Mouse (Mus musculus) heart, postnatal 10 days (tissue): ENCODE measurements around the gene Cbr2. TPM values are rescaled to one million over a fixed set of nuclear protein-coding genes. Genes with fewer than 3 reads are reported as not detected.
"Not testable (repeated sequence)": the region's sequence is repeated elsewhere in the genome, so short reads cannot be mapped to it uniquely, and the experiment has no call there.

ENCODE experiments used
- DNase-seq, 2 experiments: peaks; one replicate each; pipeline ENCODE4 v3.0.0; 2021
- intact Hi-C: fragments of 180-260 bp; cut with DNase I; formaldehyde crosslinking; loops from one replicate; pipeline ENCODE4 v1.15.1; 2025
- total RNA-seq, 2 experiments: library from RNA; stranded (reverse); gene quantifications; 2 replicates each; pipeline ENCODE4 v1.2.3; 2021

Cbr2 gene
- 10 to 100 TPM in 1 of 2 experiments, 1 to 10 TPM in 1; 8.3 to 14.4 TPM for total RNA-seq

DNA sequence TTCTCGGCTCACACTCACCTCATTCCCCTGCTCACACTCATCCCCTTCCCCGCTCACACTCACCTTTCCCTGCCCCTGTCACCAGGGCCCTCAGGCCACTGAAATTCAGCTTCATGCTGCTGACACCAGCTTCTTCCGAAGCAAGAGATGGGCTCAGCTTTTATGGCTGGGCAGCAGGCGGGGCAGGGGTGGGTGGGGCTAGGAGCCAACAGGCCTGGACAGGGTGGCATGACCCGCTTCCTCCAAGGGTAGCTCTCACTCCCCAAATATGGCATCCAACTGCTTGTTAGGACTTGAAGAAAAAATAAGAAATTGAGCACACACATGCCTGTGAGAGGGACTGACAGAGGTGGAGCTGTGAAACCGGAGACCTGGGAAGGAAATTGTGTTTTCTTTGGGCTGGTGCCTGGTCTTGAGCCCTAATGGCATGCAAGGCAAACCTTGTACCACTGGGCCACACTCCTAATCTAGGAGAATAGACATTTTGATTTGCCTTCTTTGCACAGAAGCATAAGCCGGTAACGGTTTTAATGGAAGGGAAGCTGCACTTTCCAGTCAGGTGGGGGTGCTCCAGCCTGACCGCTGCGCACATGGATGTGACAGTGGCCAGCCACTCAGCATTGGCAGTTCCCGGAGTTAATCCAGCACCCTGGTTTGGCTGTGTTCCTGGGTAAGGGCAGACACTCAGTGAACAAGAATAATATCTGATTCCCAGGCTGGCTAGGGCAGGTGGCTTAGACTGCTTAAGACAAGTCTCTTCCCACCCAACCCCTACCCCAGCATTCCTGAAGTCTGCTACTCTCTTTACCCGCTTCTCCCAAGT lies at the start of gene Cbr2:
TSS of gene Cbr2 (minus strand) at position 257 of the 823 bp plus-strand sequence.
- DNase-seq: peak; percentile 74 to 76
- intact Hi-C loops: no loop called here

DNA sequence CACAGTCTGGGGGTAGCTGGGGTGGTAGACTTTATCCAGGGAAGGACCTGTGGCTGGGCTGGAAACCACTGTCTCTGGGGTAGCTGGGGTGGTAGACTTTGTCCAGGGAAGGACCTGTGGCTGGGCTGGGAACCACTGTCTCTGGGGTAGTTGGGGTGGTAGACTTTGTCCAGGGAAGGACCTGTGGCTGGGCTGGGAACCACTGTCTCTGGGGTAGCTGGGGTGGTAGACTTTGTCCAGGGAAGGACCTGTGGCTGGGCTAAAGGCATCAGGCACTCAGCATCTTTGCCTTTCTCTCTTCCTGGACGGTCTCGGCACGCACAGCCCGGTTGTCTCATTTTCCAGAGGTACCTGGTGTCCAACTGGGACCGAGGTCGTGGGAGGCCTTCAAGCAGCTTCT lies 49.4 kb upstream of the Cbr2 start:
- DNase-seq, intact Hi-C loops: not testable (repeated sequence)

DNA sequence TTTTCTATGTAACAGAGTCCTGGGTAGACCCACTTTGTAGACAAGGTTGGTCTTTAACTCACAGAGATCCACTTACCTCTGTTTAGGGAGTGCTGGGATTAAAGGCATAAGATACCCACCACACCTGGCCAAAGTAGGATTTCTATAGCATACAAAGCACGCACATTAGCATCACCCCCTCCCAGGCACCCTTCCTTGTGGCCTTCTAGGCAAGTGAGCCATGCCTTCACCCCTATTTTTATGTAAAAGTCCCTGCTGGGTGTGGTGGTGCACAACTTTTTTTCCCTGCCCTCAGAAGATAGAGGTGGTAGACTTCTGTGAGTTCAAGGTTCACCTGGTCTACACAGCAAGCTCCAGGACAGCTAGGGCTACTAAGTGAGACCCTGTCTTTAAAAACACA lies 48.0 kb upstream of the Cbr2 start:
- intact Hi-C loops: loop anchor here (5.0 to 10.0 kb wide), 3 partner anchors 123 to 293 kb away; no protein-coding TSS in a partner anchor
- DNase-seq: no peak

DNA sequence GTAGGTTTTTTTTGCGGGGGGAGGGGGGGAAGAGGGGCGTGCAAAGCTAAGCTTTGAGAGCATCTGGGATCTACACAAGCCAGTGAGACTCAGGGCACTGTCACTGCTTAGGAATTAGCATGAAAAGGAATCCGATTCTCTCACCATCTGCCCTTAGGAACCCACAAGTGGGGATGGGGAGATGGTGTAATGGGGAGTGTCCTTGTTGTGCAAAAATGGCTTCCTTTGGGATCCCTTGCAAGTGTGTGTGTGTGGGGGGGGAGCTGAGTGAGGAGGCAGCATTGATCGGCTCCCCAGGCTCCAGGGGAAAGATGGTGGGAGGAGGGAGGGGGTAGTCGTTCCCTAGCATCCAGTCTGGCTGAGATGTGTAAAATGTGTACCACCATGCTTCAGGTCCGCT lies 45.2 kb upstream of the Cbr2 start:
- no peak for DNase-seq
- intact Hi-C loops: loop anchor here (5.0 to 10.0 kb wide), 3 partner anchors 120 to 290 kb away; no protein-coding TSS in a partner anchor

DNA sequence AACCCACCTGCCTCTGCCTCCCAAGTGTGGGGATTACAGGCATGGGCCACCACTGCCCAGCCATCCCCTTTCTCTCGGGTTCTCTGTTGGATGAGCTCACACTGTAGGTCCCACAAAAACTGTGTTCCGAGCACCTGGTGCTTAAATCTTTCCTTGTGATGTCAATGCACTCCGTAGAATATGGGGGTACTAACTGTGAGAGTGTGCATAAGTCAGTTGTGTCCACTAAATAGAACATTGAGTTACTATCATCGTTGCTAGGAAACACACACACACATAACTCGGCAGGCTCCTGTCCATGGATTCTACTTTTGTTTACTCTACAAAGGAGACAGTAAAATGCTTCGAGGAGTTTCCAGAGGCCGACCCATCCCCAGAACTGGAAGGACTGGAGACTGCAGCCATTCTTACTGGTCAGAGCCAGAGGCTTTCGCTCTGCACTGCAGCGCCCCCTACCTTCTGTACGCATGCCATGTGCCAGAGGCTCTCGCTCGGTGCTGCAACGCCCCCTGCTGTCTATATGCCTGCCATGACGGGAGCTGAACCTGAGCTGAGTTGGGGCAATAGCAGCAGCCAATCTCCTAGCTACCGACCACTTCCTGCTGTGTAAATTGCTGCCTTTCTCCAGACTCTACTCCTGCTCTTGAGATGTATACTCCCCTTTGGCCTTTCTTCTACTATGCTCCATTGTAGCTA lies 44.0 kb upstream of the Cbr2 start:
- DNase-seq: peak; percentile 95 to 98
- intact Hi-C loops: loop anchor here (1.0 to 10.0 kb wide), 4 partner anchors 56 to 289 kb away; no protein-coding TSS in a partner anchor

DNA sequence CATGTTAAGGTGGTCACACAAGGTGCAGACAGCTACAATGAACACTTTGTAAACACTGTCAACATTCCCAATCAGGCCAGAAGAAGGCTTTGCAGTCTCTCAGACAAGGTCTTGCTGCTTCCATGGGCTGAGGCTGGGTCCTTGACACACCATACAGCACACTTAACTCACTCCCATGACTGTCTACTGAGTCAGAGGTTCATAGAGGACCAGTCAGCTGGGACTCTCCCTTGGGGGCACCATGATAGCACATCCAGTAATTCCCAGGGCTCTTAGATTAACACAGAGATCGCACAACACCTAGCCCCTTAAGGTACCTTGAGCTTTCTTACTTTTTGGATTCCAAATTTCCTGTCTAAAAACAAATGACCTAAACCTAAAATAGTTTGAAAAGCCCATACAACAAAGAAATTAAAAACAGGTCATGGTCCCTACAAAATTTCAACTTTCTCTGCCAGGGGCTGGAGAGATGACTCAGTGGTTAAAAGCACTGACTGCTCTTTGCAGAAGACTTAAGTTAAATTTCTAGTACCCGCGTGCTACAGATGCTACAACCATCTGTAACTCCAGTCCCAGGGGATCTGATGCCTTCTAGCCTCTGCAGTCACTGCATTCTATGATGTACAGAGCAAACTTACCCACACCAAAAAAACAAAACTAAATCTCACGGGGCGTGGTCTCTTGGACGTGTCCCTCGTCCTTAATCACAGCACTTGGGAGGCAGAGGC lies 41.7 kb upstream of the Cbr2 start:
- intact Hi-C loops: loop anchor here (10.0 kb wide), 1 partner anchor 259 kb away; no protein-coding TSS in a partner anchor
- DNase-seq: no peak

DNA sequence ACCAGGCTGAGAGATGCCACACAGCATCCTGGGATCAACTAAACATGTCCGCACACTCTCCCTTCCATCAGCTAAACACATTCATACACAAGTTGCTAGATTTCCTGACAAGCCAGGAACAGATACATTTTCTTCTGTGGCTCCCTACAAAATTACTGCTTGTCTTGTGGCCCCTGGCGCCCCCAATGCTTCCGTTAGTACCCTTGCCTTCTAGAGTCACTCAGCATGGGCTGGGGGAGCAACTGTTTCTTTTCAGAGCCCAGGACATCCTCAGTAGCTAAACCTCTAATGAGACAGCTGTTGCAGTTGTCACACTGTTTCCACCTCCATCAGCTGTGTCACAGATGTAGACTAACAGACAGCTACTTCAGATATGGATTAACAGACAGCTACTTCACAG lies 40.8 kb upstream of the Cbr2 start:
- DNase-seq: no peak
- intact Hi-C loops: loop anchor here (10.0 kb wide), 1 partner anchor 258 kb away; no protein-coding TSS in a partner anchor

DNA sequence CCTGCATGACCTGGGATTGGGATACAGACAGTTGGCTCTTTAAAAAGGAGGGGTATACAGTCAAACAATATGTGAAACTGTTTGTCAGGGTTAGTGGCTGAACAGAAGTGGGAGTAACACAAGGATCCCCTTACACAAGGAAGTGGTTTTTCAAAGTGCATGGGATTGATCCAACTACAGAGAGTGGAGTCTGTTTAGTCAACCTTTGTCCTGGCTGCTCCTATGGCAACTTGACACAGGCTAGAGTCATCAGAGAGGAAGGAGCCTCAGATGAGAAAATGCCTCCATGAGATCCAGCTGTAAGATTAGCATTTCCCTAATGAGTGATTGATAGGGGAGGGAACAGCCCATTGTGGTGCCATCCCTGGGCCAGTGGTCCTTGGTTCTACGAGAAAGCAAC lies 36.3 kb upstream of the Cbr2 start:
- no peak for DNase-seq
- intact Hi-C loops: no loop called here

DNA sequence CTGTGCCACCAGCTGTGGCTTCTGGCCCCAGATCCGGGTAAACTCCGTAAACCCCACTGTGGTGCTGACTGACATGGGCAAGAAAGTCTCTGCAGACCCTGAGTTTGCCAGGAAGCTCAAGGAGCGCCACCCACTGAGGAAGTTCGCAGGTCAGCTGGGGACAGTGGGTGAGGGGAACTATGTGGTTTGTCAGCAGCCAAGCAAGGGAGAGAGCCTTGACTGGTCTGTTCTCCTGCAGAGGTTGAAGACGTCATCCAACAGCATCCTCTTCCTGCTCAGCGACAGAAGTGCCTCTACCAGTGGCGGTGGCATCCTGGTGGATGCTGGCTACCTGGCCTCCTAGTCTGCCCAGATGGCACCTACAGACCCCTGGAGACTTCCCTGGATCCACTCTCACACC lies 35.1 kb upstream of the Cbr2 start:
- intact Hi-C loops, DNase-seq: not testable (repeated sequence)

DNA sequence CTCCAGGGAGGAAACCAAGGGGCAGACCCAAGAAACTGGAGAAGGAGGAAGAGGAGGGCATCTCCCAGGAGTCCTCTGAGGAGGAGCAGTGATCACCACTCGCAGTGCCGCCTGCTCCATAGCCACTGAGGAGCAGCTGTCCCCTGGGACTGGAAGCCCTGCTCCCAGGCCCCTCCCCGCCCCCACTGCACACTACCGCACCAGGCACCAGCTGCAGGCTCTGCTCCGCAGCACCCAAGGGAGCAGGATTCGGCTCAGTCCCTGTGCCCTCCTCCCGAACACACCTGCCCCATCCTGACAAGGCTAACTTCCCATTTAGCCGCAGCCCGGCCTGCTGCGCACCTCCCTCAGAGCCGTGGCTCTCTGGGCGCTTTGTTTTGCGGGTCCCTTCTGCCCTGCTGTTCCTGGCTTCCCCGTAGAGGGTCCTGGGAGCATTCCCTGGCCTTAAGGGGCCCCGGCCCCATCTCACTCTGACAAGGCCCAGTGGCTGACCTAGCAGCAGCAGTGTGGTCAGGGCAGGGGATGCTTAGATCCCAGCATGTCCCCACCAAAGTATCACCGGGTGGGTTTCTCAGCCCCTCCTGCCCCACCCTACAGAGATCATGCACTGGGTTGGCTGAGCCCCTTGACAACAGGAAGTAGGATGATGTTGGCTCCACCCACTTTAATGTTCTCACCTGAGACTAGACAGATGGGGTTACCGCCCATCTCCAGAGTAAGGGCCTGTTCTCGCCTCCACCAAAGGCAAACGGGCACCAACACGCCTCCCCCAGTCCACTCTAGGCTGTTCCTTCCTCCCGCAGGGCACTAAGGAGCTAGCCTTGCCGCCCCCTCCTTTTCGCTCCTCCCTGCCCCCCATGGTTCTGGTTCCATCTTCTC lies 31.4 kb upstream of the Cbr2 start:
- DNase-seq, intact Hi-C loops: not testable (repeated sequence)

DNA sequence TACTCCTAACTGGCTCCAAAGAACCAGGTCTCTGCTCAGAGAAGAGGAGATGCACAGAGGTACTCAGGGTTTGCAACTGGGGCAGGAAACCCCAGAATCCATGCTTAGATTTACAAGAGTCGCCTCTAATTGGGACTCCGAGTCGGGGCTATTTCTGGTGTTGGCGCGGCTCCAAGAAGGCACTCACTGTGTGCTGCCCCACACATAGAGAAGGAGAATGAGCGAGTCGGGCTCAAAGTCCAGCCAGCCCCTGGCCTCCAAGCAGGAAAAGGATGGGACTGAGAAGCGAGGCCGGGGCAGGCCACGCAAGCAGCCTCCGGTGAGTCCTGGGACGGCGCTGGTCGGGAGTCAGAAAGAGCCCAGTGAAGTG lies 30.7 kb upstream of the Cbr2 start, which contains the start of gene Hmga1b:
TSS of gene Hmga1b (plus strand) at position 123 of the 370 bp plus-strand sequence.
- DNase-seq, intact Hi-C loops: not testable (repeated sequence)

DNA sequence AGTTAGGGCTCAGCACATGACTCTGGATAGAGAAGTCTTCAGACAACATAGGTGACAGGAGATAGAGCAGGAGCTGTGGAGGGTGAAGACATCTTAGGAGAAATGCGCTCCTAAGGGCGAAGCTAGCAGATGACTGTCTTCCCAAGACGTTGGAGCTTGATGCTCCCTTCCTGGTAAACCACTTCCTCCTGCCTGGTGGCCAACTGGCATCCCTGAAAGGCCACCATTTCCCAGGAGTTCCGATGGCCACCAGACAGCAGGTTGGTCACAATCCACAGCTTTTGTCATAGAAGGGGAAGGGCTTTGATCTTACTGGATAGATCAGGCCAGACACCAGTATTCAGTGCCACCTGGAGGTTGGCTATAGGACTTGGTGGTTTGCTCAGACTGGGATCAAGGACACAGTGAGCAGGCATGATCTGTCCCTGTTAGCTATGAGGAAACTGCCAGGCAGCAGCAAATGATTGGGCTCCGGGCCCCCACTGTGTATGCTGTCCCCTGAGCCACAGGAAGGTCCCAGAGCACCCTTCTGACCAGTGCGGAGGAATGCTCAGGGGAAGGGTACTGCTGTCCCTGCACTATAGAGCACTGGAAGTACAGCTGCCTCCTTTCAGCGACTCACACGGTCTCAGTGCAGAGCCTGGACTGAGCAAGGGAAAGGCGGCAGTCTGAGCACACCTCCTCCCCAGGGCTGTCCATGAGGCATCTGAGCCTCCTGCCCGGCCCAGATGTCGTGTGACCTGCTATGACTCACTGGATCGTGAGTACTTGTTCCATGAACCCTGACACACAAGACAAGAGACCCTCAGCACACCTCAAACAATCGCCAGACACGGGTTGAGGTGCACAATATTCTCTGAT lies 30.1 kb upstream of the Cbr2 start:
- DNase-seq: no peak
- intact Hi-C loops: no loop called here

DNA sequence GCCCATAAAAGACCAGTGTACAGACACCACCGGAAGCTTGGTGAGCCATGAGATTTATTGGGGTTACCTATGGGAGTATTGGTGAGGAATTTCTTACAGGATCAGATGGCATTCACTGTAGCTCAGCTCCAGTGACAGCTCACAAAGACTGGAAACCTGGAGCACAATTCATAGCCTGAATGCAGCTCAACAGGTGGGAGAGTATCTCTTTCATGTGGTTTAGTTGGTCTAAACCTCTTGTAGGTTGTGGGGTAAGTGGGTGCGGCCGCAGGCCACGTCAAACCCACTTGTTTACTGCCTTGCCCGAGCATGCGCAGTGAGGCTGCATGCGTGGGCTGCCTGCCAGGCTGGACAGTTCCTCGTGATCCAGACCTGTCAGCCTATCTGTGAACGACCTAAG lies 28.3 kb upstream of the Cbr2 start:
- intact Hi-C loops: no loop called here
- DNase-seq: no peak

DNA sequence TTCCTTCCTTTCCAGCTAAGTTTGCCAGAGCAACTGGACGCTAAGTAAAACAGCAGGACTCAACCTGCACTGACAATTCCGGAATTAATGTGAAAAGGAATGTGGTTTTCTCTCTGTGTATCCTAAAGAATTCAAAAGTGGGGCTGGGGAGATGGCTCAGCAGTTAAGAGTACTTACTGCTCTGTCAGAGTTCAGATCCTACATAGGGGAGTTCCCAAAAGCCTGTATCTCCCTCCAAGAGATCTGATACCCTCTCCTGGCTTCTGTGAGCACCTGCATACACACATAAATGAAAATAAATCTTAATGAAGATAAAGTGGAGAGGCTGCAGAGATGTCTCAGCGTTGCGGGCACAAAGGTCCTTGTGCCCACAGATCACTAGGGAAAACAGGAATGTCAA lies 19.7 kb upstream of the Cbr2 start:
- no peak for DNase-seq
- intact Hi-C loops: no loop called here

DNA sequence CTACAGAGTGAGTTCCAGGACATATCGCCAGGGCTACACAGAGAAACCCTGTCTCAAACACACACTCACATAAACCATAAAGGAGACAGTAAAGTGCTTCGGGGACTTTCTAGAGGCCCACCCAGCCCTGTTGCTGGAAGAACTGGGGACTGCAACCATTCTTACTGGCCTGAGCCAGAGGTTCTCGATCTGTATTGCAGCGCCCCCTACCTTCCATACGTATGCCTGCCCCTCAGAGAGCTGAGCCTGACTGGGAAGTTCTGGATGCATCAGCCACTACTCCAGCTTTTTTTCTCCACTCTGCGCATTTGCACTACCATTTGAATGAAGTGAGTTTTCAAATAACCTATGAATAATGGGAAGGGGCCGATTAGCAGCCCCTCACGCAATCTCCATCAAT lies 17.5 kb upstream of the Cbr2 start:
- peak in 1 of 2 experiments; percentile 36 for DNase-seq
- intact Hi-C loops: no loop called here

DNA sequence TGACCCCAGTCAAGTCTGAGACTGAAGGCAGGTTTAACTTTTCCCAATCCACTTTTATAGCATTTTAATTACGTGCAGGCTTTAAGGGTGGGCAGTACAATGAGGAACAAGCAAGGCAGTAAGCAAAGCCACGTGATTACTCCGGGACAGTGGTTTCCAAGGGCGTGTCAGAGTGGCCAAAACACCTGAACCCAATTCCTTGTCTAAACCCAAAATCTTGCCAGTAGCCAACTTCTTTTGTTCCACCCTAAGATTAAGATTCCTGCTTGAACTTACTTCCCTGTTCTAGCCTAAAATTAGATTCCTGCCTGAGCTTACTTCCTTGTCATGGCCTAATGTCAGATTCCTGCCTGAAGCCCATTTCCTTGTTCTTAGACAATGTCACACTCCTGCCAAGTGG lies 16.1 kb upstream of the Cbr2 start:
- DNase-seq: no peak
- intact Hi-C loops: loop anchor here (2.0 kb wide), 1 partner anchor 25 kb away; no protein-coding TSS in a partner anchor

DNA sequence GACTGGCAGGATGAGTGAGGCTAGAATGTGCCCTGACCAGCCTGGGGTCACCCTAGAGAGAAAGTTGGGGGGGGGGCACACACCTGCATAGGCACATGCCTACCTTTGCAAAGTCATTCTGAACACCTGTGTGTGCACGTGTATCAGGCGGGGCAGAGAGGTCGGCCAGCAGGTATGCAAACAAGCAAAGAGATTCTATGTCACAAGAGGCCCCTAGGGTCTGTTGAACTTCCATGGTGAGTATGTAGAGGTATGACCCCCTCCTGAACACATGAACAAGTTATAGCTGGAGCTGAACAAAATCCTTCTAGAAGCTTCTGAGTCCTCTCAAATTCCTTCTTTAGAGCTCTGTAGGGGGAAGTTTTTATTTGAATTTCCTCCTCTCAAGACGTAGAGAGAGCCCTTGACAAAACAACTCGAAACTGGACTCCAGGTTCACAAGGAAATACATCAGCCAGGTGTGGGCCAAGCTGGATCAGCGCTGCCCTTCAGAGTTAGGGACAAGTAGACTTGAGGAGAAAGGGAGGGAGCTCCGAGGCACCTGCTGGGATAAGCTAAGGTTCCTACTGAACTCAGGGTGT lies 12.3 kb upstream of the Cbr2 start:
- intact Hi-C loops: no loop called here
- DNase-seq: no peak

DNA sequence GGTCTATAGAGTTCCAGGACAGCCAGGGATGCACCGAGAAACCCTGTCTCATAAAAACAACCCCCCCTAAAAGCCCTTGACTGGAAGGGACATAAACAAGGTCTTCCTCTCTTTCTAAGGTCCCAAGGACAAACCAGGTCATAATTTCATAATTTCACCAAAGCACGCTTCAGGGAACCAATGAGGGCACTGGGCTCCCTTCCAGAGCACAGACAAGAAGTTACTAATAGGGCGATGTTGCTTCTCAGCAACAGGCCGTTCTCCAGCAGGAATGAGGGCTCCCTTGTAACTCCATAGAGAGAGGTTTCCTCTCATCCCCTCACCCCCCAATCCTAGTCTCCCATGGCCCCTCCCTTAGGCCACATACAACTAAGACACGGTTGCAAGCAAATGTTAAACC lies 9.1 kb upstream of the Cbr2 start:
- intact Hi-C loops: no loop called here

DNA sequence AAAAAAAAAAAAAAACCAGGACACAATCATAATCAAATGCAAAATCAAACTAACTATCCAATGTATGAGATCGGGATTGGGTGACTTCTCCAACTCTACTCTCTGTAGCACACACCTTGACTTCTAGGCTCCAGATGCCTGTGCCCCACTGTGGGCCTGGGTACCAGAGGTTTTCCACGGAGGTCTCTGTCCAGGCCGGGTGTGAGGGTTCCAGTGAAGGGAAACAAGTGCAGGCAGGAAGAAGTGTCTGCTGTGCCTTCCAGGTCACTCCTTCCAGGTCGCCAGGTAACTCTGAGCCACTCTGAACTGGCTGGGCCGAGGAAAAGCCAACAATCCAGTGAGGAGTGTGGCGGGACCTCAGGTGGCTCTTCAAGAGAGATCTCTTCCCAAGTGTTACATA lies 4.5 kb upstream of the Cbr2 start:
- intact Hi-C loops: no loop called here
- DNase-seq: no peak

More for the DNA sequence above, 9.1 kb upstream of the Cbr2 start:
- DNase-seq: no peak
